Mouse (Mus musculus) liver, embryonic 12.5 days (tissue): ENCODE measurements around the gene Slc35a2. TPM values are rescaled to one million over a fixed set of nuclear protein-coding genes. Genes with fewer than 3 reads are reported as not detected.
"Not testable (repeated sequence)": the region's sequence is repeated elsewhere in the genome, so short reads cannot be mapped to it uniquely, and the experiment has no call there.

Experiments
- ATAC-seq: fragments of 200-750 bp; cut with Nextera tagmentation; 2 replicates; pipeline ENCODE4 v1.8.0; 2017; ENCODE audit warnings: moderate number of reproducible peaks, mild to moderate bottlenecking, moderate library complexity
- H3K27ac ChIP-seq: fragments of 300-500 bp; sonication (generic); 2 replicates; pipeline ENCODE4 v1.5.1; 2016; ENCODE audit warnings: mild to moderate bottlenecking
- H3K27me3 ChIP-seq: fragments of 300-500 bp; sonication (generic); replicated peaks from 2 replicates; pipeline ENCODE4 v1.6.1; 2016; ENCODE audit warnings: mild to moderate bottlenecking, moderate library complexity
- H3K36me3 ChIP-seq: fragments of 300-500 bp; sonication (generic); 2 replicates; pipeline ENCODE4 v1.6.1; 2016; ENCODE audit warnings: mild to moderate bottlenecking, moderate library complexity
- H3K4me1 ChIP-seq: fragments of 300-500 bp; sonication (generic); 2 replicates; pipeline ENCODE4 v1.6.1; 2016
- H3K4me2 ChIP-seq: fragments of 300-500 bp; sonication (generic); 2 replicates; pipeline ENCODE4 v1.6.1; 2016; ENCODE audit warnings: mild to moderate bottlenecking, moderate library complexity
- H3K4me3 ChIP-seq: fragments of 300-500 bp; sonication (generic); 2 replicates; pipeline ENCODE4 v1.5.1; 2016; ENCODE audit warnings: mild to moderate bottlenecking, moderate library complexity
- H3K9ac ChIP-seq: fragments of 300-500 bp; sonication (generic); 2 replicates; pipeline ENCODE4 v1.6.1; 2016; ENCODE audit warnings: mild to moderate bottlenecking, moderate library complexity
- H3K9me3 ChIP-seq: fragments of 300-500 bp; sonication (generic); replicated peaks from 2 replicates; pipeline ENCODE4 v1.6.1; 2016; ENCODE audit warnings: mild to moderate bottlenecking, moderate library complexity
- WGBS: fragments of 180-500 bp; shearing (Covaris S2); methylation state at CpG from one replicate; pipeline ENCODE4 v1.1.7; 2016; ENCODE audit not compliant: insufficient replicate concordance; 5-methylcytosine and 5-hydroxymethylcytosine counted together
- polyA plus RNA-seq: library from polyadenylated mRNA; unstranded; fragments of >200 nt; fragmentation: Nextera tagmentation; extraction: Ambion mirVana; gene quantifications from 2 replicates; pipeline ENCODE4 v1.2.1, GENCODE M21; 2016

The Slc35a2 gene
- polyA plus RNA-seq, 1 experiment from 2014 or later = 23.1 TPM

- no peak for ATAC-seq
- peaks cover 37% of the 10 kb centered on the region for H3K36me3 ChIP-seq
- 44% methylated on average over 2 of the region's 2 CpGs for WGBS
Observed at GRCm38 (mm10) chrX:7865786-7866185, 18.0 kb upstream of the Slc35a2 start.

GRCm38 (mm10) chrX:7867141-7867540, 16.7 kb upstream of the Slc35a2 start:
- Histone ChIP-seq H3K36me3 (peaks cover 47% of the 10 kb centered on the region), H3K4me1 (peaks cover 10% of the 10 kb centered on the region), H3K4me3 (no peak overlapping the region), H3K9me3 (no peaks in the 10 kb centered on the region), H3K27ac (no peak overlapping the region), H3K4me2 (no peak overlapping the region), H3K27me3 (no peaks in the 10 kb centered on the region), H3K9ac (no peak overlapping the region)
- 93% methylated on average over 1 of the region's 1 CpGs for WGBS
- no peak for ATAC-seq

More at GRCm38 (mm10) chrX:7865786-7866185, 18.0 kb upstream of the Slc35a2 start:
- H3K4me1 ChIP-seq = peaks cover 21% of the 10 kb centered on the region
- no peak overlapping the region for H3K4me2 ChIP-seq
- H3K27me3 ChIP-seq = no peaks in the 10 kb centered on the region
- no peak overlapping the region for H3K4me3 ChIP-seq
- H3K9me3 ChIP-seq = no peaks in the 10 kb centered on the region
- no peak overlapping the region for H3K27ac ChIP-seq
- no peak overlapping the region for H3K9ac ChIP-seq

- ATAC-seq = no peak
- peaks cover 10% of the 10 kb centered on the region for H3K4me1 ChIP-seq
- H3K27ac ChIP-seq = no peak overlapping the region
- H3K36me3 ChIP-seq = peaks cover 61% of the 10 kb centered on the region
- WGBS = 41% methylated on average over 2 of the region's 2 CpGs
- no peak overlapping the region for H3K9ac ChIP-seq
- H3K4me3 ChIP-seq = no peak overlapping the region
- no peak overlapping the region for H3K4me2 ChIP-seq
- no peaks in the 10 kb centered on the region for H3K27me3 ChIP-seq
- H3K9me3 ChIP-seq = no peaks in the 10 kb centered on the region
Observed at GRCm38 (mm10) chrX:7868506-7868905, 15.3 kb upstream of the Slc35a2 start.

- Histone ChIP-seq H3K4me3 (no peak overlapping the region), H3K4me2 (no peak overlapping the region), H3K4me1 (peaks cover 10% of the 10 kb centered on the region), H3K27me3 (no peaks in the 10 kb centered on the region), H3K9ac (no peak overlapping the region), H3K9me3 (no peaks in the 10 kb centered on the region), H3K27ac (no peak overlapping the region), H3K36me3 (peaks cover 74% of the 10 kb centered on the region)
- WGBS = 65% methylated on average over 3 of the region's 3 CpGs
- ATAC-seq = no peak
Observed at GRCm38 (mm10) chrX:7869826-7870225, 14.0 kb upstream of the Slc35a2 start.

DNA sequence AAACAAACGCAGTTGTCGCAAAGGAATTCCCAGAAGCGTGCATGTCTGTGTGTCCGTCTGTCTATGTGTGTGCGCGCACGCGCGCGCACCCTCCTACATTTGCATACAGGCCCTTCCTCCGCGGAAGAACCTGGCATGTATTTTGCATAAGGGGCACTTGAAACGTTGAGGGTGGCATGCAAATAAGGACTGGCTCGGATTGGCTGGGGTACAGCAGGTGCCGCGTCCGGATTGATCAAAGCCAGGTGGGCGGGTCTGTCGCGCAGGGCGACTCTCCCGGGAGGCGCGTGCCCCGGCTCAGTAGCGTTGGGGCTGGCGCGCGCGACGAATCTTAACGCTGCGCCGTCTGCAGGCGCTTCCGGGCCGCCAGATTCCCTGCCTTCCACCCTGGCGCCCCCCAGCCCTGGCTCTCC, 5.8 kb upstream of the Slc35a2 start, which contains the start of gene Pim2:
TSS of gene Pim2 (plus strand) at position 256 of the 413 bp plus-strand sequence.
- WGBS = 7% methylated on average over 37 of the region's 38 CpGs
- Histone ChIP-seq H3K36me3 (peaks cover 29% of the 10 kb centered on the region), H3K4me1 (peaks cover 25% of the 10 kb centered on the region), H3K9ac (peak within 1 kb of the TSS; percentile 57), H3K4me2 (peak within 1 kb of the TSS; percentile 89), H3K4me3 (peak within 1 kb of the TSS; percentile 60), H3K9me3 (no peaks in the 10 kb centered on the region), H3K27me3 (no peaks in the 10 kb centered on the region), H3K27ac (no peak within 1 kb of the TSS)
- ATAC-seq = peak; percentile 96

- Histone ChIP-seq H3K36me3 (peaks cover 25% of the 10 kb centered on the region), H3K4me2 (peak overlapping the region; percentile 89), H3K9ac (peak overlapping the region; percentile 57), H3K27ac (no peak overlapping the region), H3K4me3 (peak overlapping the region; percentile 60), H3K4me1 (peaks cover 25% of the 10 kb centered on the region), H3K27me3 (no peaks in the 10 kb centered on the region), H3K9me3 (no peaks in the 10 kb centered on the region)
- WGBS = 19% methylated on average over 21 of the region's 21 CpGs
- no peak; the same call in 1 of the 2 replicates for ATAC-seq
Observed at GRCm38 (mm10) chrX:7878495-7878894, 5.3 kb upstream of the Slc35a2 start.

- H3K27ac ChIP-seq = no peak overlapping the region
- H3K4me1 ChIP-seq = peaks cover 28% of the 10 kb centered on the region
- H3K9ac ChIP-seq = no peak overlapping the region
- H3K27me3 ChIP-seq = no peaks in the 10 kb centered on the region
- peak overlapping the region; percentile 89 for H3K4me2 ChIP-seq
- no peak overlapping the region for H3K4me3 ChIP-seq
- 5% methylated on average over 11 of the region's 11 CpGs for WGBS
- ATAC-seq = no peak
- peaks cover 11% of the 10 kb centered on the region for H3K36me3 ChIP-seq
- H3K9me3 ChIP-seq = no peaks in the 10 kb centered on the region
Observed at GRCm38 (mm10) chrX:7879819-7880218, 4.0 kb upstream of the Slc35a2 start.

- Histone ChIP-seq H3K4me2 (peak overlapping the region; percentile 73), H3K9ac (peak overlapping the region; percentile 74), H3K36me3 (peaks cover 36% of the 10 kb centered on the region), H3K4me3 (peak overlapping the region; percentile 68), H3K4me1 (peaks cover 19% of the 10 kb centered on the region), H3K27me3 (no peaks in the 10 kb centered on the region), H3K27ac (peak overlapping the region; percentile 81), H3K9me3 (no peaks in the 10 kb centered on the region)
- ATAC-seq = no peak
- 23% methylated on average over 13 of the region's 13 CpGs for WGBS
Observed at GRCm38 (mm10) chrX:7898211-7898610, 14.4 kb downstream of the Slc35a2 start.

DNA sequence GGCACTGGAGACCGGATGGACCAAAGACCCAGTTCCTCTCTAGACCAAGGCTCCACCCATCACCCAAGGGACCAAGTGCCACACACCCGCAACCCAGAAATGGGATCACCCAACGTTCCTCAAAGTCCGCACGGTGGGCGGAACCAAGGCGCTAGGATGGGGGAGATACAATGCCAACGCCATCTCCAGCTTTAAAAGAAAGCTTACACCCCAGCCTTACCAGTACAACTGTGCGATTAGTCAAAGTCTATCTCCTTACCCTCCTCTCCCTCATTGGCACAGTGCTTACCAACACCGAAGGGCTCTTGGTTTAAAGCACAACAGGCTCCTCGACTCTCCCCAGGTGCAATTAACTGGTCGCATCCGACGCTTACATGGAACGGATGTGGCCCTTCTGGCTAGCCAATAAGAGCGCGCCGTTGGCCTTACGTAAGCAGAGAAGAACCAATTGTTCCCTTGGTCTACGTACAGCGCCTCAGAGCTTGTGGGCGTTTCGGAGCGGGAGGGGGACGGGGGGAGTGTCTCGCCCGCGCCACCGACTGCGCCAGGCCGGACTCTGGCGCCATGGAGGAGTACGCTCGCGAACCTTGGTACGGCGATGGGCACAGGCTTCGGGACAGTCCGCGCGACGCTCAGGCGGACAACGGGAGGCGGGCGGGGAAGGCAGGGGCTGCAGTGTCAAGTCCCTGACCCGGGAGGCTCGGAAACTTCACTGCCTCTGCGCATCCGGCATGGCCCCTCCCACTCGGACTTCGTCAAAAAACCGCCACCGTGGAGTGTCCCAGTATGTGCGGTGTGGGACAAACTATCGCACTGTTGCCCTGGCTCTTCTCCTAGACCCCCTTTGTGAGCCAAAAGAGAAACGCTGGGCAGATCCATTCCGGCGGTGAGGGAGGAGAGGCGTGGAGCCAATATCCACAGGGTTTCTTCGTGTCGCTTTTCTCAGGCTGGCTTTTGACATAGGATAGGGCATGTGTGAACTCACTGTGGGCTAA, 15.3 kb downstream of the Slc35a2 start, which contains the start of the genes Pqbp1 and Timm17b:
TSS of gene Pqbp1 (minus strand) at position 390 of the 995 bp plus-strand sequence.
TSS of gene Timm17b (plus strand) at position 478 of the 995 bp plus-strand sequence.
- H3K27me3 ChIP-seq = no peaks in the 10 kb centered on the region
- peaks cover 26% of the 10 kb centered on the region for H3K36me3 ChIP-seq
- WGBS = 8% methylated on average over 62 of the region's 62 CpGs
- peak within 1 kb of the TSS; percentile 73 for H3K4me2 ChIP-seq
- peak; percentile 98 for ATAC-seq
- H3K27ac ChIP-seq = peak within 1 kb of the TSS; percentile 81
- no peaks in the 10 kb centered on the region for H3K9me3 ChIP-seq
- peak within 1 kb of the TSS; percentile 68 for H3K4me3 ChIP-seq
- peaks cover 19% of the 10 kb centered on the region for H3K4me1 ChIP-seq
- H3K9ac ChIP-seq = peak within 1 kb of the TSS; percentile 74

DNA sequence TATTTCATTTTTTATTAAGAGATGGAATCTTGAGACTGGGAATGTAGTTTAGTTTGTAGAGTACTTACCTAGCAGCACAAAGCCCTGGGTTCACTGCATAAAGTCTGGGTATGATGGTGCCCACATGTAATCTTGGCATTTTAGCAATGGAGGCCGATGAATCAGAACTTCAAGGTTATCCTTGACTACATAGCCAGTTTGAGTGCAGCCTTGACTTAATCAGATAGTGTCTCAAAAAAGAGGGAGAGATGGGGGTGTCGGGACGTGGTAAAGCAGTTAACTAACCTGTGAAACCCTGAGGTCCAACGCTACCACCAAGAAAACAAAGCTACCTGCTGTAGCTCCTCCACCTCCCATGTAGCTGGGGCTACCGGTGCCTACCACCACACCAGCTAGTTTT, 20.6 kb downstream of the Slc35a2 start:
- Histone ChIP-seq H3K27me3 (no peaks in the 10 kb centered on the region), H3K4me1 (peaks cover 10% of the 10 kb centered on the region; the same call in 1 of the 2 replicates), H3K4me3 (no peak overlapping the region), H3K36me3 (peaks cover 18% of the 10 kb centered on the region), H3K4me2 (no peak overlapping the region), H3K27ac (no peak overlapping the region), H3K9ac (no peak overlapping the region), H3K9me3 (no peaks in the 10 kb centered on the region)
- no peak for ATAC-seq
- 80% methylated on average over 5 of the region's 5 CpGs for WGBS

- H3K9me3 ChIP-seq = no peaks in the 10 kb centered on the region
- H3K27ac ChIP-seq = no peak within 1 kb of the TSS
- no peak within 1 kb of the TSS for H3K4me3 ChIP-seq
- no peak within 1 kb of the TSS for H3K4me2 ChIP-seq
- ATAC-seq = no peak
- H3K4me1 ChIP-seq = 0 out of 2 replicates have a peak, but pooled peaks cover 6% of the 10 kb centered on the region
- no peak within 1 kb of the TSS for H3K9ac ChIP-seq
- 72% methylated on average over 5 of the region's 5 CpGs for WGBS
- H3K27me3 ChIP-seq = no peaks in the 10 kb centered on the region
- peaks cover 12% of the 10 kb centered on the region for H3K36me3 ChIP-seq
Observed at GRCm38 (mm10) chrX:7907735-7908134, 23.9 kb downstream of the Slc35a2 start, which contains the start of gene Gm10491. Gene Gm10491, minus strand, starts transcription at chrX:7907835.

GRCm38 (mm10) chrX:7909242-7909641, 25.4 kb downstream of the Slc35a2 start, which contains the start of gene Gm10490:
Gene Gm10490, plus strand, starts transcription at chrX:7909542.
- H3K27me3 ChIP-seq, H3K4me2 ChIP-seq, H3K9me3 ChIP-seq, H3K9ac ChIP-seq, ATAC-seq, H3K4me3 ChIP-seq, H3K27ac ChIP-seq, H3K4me1 ChIP-seq: not testable (repeated sequence)
- WGBS = 77% methylated on average over 4 of the region's 4 CpGs
- H3K36me3 ChIP-seq = peaks cover 12% of the 10 kb centered on the region
